Mouse (Mus musculus): ENCODE data around the gene Gbp3. TPM values are rescaled to one million over a fixed set of nuclear protein-coding genes. Genes with fewer than 3 reads are reported as not detected.
A peak's percentile ranks its signal among the peaks of the same experiment; 100 is the strongest.

Gene Gbp3
- total RNA-seq, 1 experiment from 2014 or later, result 9.2 TPM

GRCm38 (mm10) chr3:142588888-142589287, 29.1 kb downstream of the Gbp3 start:
- DNase-seq, result no peak

- no peak for DNase-seq
Observed at GRCm38 (mm10) chr3:142590431-142591067, 30.7 kb downstream of the Gbp3 start.

- DNase-seq, result no peak
Observed at GRCm38 (mm10) chr3:142594547-142594946, 34.7 kb downstream of the Gbp3 start, which contains the start of gene Gbp2b. Gbp2b (plus strand) TSS chr3:142594847.

- no peak for DNase-seq
Observed at GRCm38 (mm10) chr3:142597923-142598322, 38.1 kb downstream of the Gbp3 start.

GRCm38 (mm10) chr3:142601675-142602074, 41.8 kb downstream of the Gbp3 start:
- no peak for DNase-seq

- DNase-seq, result no peak
Observed at GRCm38 (mm10) chr3:142618658-142619057, 58.8 kb downstream of the Gbp3 start.

GRCm38 (mm10) chr3:142619606-142620005, 59.8 kb downstream of the Gbp3 start:
- DNase-seq, result no peak

GRCm38 (mm10) chr3:142620111-142620955, 60.5 kb downstream of the Gbp3 start, which contains the start of gene Gbp2:
Gbp2 (plus strand) TSS chr3:142620602.
- peak; percentile 5 for DNase-seq

GRCm38 (mm10) chr3:142620956-142621562, 61.2 kb downstream of the Gbp3 start:
- DNase-seq, result no peak

Other genes with a start within 250 kb of the Gbp3 start
- 64.5 and 70.8 TPM in 2 replicates for gene Pdlim5, start 164.3 kb upstream of the Gbp3 start, total RNA-seq (2021)
- 1.7 and 2.5 TPM in 2 replicates for gene Gbp5, start 66.0 kb upstream of the Gbp3 start, total RNA-seq (2021)
- gene Gbp7, start 29.7 kb upstream of the Gbp3 start, total RNA-seq (2021), result 11.0 and 15.8 TPM in 2 replicates
- 0.21 and 0.33 TPM in 2 replicates for gene Gbp2b, start 34.8 kb downstream of the Gbp3 start, total RNA-seq (2021)
- gene Gbp2, start 60.6 kb downstream of the Gbp3 start, total RNA-seq (2021), result 12.8 and 18.6 TPM in 2 replicates
- 26.6 and 31.6 TPM in 2 replicates for gene Kyat3, start 141.0 kb downstream of the Gbp3 start, total RNA-seq (2021)
- 64.5 and 64.6 TPM in 2 replicates for gene Gtf2b, start 205.0 kb downstream of the Gbp3 start, total RNA-seq (2021)

Data from adrenal gland, postnatal 25 days (tissue).